In the genomic region with DNA sequence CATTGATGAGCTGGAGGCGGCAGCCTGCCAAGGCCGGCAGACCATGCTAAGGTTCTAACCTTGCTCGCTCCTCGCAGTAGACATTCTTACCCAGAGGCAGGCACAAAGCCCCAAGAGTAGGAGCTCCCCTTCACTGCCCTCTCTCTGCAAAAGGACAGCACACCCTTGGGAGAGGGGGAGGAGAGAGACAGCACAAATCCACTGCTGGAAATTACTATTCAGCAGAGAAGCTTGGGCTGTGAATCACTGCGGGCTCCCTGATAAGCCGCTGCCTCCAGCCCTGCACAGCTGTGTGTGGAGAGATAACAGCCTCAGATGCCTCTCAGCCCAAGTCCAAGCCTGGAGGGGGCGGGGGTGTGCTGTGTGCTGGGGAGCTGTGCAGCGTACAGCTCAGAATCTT, we compare ENCODE assay signal across 9 mouse cellular contexts. TPM values are rescaled to one million over a fixed set of nuclear protein-coding genes. Genes with fewer than 3 reads are reported as not detected.
DNase-seq lines count a peak whose midpoint lies in the region; ATAC-seq lines count a peak whose summit lies in the region.
"Had no signal": no experiment of that assay in that cellular context is flagged by ENCODE, and none has a peak within 500 bp of the region (broad histone marks: within the 10 kb centered on the region; RNA-seq: fewer than 3 reads in every experiment).

No protein-coding gene starts in this region.

- no peak overlapping the region for H3K4me3 ChIP-seq in intestine, embryonic 14.5 days (ENCODE audit: low read depth, low read length)
- H3K4me3 ChIP-seq: embryonic facial prominence, embryonic 13.5 days had no signal

- peaks cover 22% of the 10 kb centered on the region for H3K4me1 ChIP-seq in intestine, embryonic 14.5 days (replicated peaks; ENCODE audit: control insufficient read depth, insufficient read depth, low read length)

- H3K27me3 ChIP-seq in intestine, embryonic 14.5 days (replicated peaks; ENCODE audit: control insufficient read depth, insufficient read depth, low read length) = peaks cover 59% of the 10 kb centered on the region

- H3K36me3 ChIP-seq in intestine, embryonic 14.5 days (ENCODE audit: control insufficient read depth, insufficient read depth, low read length) = no peaks in the 10 kb centered on the region
- H3K36me3 ChIP-seq: embryonic facial prominence, embryonic 13.5 days had no signal

- H3K27ac ChIP-seq in intestine, embryonic 14.5 days (ENCODE audit: low read depth) = no peak overlapping the region
- H3K27ac ChIP-seq: embryonic facial prominence, embryonic 13.5 days had no signal

- peak; percentile 79 for DNase-seq in NIH3T3 (ENCODE audit: low read depth)
- peak; percentile 67 for DNase-seq in c-Kit-negative CD71-positive TER-119-positive erythroid progenitor cells, embryonic 14.5 days (ENCODE audit: low read depth, low spot score)
- DNase-seq in heart, adult 11 months = peak; percentile 98
- DNase-seq in intestine, embryonic 14.5 days (ENCODE audit: low spot score) = peak; percentile 66
- DNase-seq in right cerebral cortex, postnatal 14 days = peak; percentile 62
- DNase-seq in natural killer cell, adult 2 months (ENCODE audit: low spot score in 2 of 2) = no peak
- DNase-seq in B cell, adult 2 months = no peak

- H3K4me2 ChIP-seq in intestine, embryonic 14.5 days (ENCODE audit: low read length) = peak overlapping the region; percentile 13; the same call in 1 of the 2 replicates
- H3K4me2 ChIP-seq: embryonic facial prominence, embryonic 13.5 days had no signal

- H3K9ac ChIP-seq in intestine, embryonic 14.5 days (ENCODE audit: low read length) = no peak overlapping the region
- H3K9ac ChIP-seq: embryonic facial prominence, embryonic 13.5 days had no signal

- no peaks in the 10 kb centered on the region for H3K9me3 ChIP-seq in intestine, embryonic 14.5 days (ENCODE audit: control insufficient read depth, low read length)
- H3K9me3 ChIP-seq: embryonic facial prominence, embryonic 13.5 days had no signal

- peak; percentile 71 for ATAC-seq in intestine, embryonic 14.5 days (replicated peaks; ENCODE audit: low FRiP score, low TSS enrichment, low read depth)
- ATAC-seq in megakaryocyte, adult 5-6 weeks (ENCODE audit: poor library complexity, severe bottlenecking) = peak; percentile 51

- 10% methylated on average over 8 of the region's 8 CpGs for WGBS in intestine, embryonic 14.5 days

RNA-seq across cellular contexts. Expression of gene Rpp25, which starts 1.9 kb away (rescaled TPM):
- 8.6 and 10.7 TPM in 2 replicates for polyA plus RNA-seq in intestine, embryonic 14.5 days (2014; fragmentation: Nextera tagmentation; extraction: Ambion mirVana)
- not detected in 2 replicates for total RNA-seq in megakaryocyte, adult 5-6 weeks (2015)
- total RNA-seq in megakaryocyte, adult 5-6 weeks (2017) = not detected in 2 replicates

RNA-seq across cellular contexts. Expression of gene Cox5a, which starts 15.4 kb away (rescaled TPM):
- 622 and 687 TPM in 2 replicates for polyA plus RNA-seq in intestine, embryonic 14.5 days (2014; fragmentation: Nextera tagmentation; extraction: Ambion mirVana)
- 374 and 399 TPM in 2 replicates for total RNA-seq in megakaryocyte, adult 5-6 weeks (2015)
- total RNA-seq in megakaryocyte, adult 5-6 weeks (2017) = 54.0 and 61.6 TPM in 2 replicates

RNA-seq across cellular contexts. Expression of gene Fam219b, which starts 31.6 kb away (rescaled TPM):
- polyA plus RNA-seq in intestine, embryonic 14.5 days (2014; fragmentation: Nextera tagmentation; extraction: Ambion mirVana) = 18.9 and 21.9 TPM in 2 replicates
- 5.1 and 5.4 TPM in 2 replicates for total RNA-seq in megakaryocyte, adult 5-6 weeks (2015)
- total RNA-seq in megakaryocyte, adult 5-6 weeks (2017) = 8.7 and 10.5 TPM in 2 replicates

RNA-seq across cellular contexts. Expression of gene Scamp5, which starts 37.8 kb away (rescaled TPM):
- polyA plus RNA-seq in intestine, embryonic 14.5 days (2014; fragmentation: Nextera tagmentation; extraction: Ambion mirVana) = 13.1 and 13.7 TPM in 2 replicates
- total RNA-seq in megakaryocyte, adult 5-6 weeks (2015) = 0.30 and 0.33 TPM in 2 replicates
- total RNA-seq in megakaryocyte, adult 5-6 weeks (2017) = 0.04 and 0.28 TPM in 2 replicates

RNA-seq across cellular contexts. Expression of gene Mpi, which starts 46.9 kb away (rescaled TPM):
- polyA plus RNA-seq in intestine, embryonic 14.5 days (2014; fragmentation: Nextera tagmentation; extraction: Ambion mirVana) = 40.4 and 42.7 TPM in 2 replicates
- 10.7 and 12.7 TPM in 2 replicates for total RNA-seq in megakaryocyte, adult 5-6 weeks (2015)
- total RNA-seq in megakaryocyte, adult 5-6 weeks (2017) = 6.9 and 11.5 TPM in 2 replicates

Comparison
In these comparisons a context has a peak if more than half of its experiments do, and no peak if none do; other contexts are left out.
1. DNase-seq: peak in NIH3T3 (single experiment), c-Kit-negative CD71-positive TER-119-positive erythroid progenitor cells, embryonic 14.5 days (single experiment), heart, adult 11 months (single experiment), intestine, embryonic 14.5 days (single experiment) and right cerebral cortex, postnatal 14 days (single experiment); none in natural killer cell, adult 2 months (0 of 2) and B cell, adult 2 months (0 of 2).